Mouse (Mus musculus): ENCODE results near the gene Zdhhc4. TPM values are rescaled to one million over a fixed set of nuclear protein-coding genes. Genes with fewer than 3 reads are reported as not detected.

Gene Zdhhc4
- polyA plus RNA-seq, 1 experiment = 4.9 TPM

DNA sequence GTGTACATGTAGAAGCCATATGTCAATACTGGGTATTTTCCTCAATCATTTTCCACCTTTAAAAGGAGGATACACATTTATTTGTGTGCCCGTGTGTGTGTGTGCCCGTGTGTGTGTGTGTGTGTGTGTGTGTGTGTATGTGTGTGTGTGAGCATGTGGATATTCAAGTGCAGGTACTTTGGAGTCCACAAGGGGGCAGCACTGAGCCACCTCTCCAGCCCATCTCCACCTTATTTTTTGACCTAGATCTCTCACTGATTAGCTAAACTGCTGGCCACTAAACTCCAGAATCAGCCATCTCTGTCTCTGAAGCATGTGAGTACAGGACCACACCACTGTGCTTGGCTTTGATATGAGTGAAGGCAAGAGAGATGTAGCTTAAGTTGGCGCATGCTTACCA is 34.2 kb downstream of the Zdhhc4 start:
- Histone ChIP-seq H3K4me1 (ENCODE audit: control insufficient read depth) (no peaks in the 10 kb centered on the region; the same call in 1 of the 2 replicates), H3K9me3 (ENCODE audit: control insufficient read depth, low read length) (peaks cover 10% of the 10 kb centered on the region), H3K27me3 (ENCODE audit: control insufficient read depth) (peaks cover 51% of the 10 kb centered on the region), H3K36me3 (ENCODE audit: control insufficient read depth) (peaks cover 12% of the 10 kb centered on the region), H3K4me3 (replicated peaks) (no peak overlapping the region)
- TF ChIP-seq TAL1 (IDR thresholded peaks at IDR 0.05; ENCODE audit: low read length) = no peak
- TF ChIP-seq GATA1 (IDR thresholded peaks at IDR 0.05; ENCODE audit: low read length) = no peak

GRCm38 (mm10) chr5:143293404-143293803 is 35.7 kb downstream of the Zdhhc4 start, which contains the start of gene Zfp853:
TSS of gene Zfp853 (minus strand) at chr5:143293623.
- Histone ChIP-seq H3K4me1 (ENCODE audit: control insufficient read depth) (no peaks in the 10 kb centered on the region; the same call in 1 of the 2 replicates), H3K9me3 (ENCODE audit: control insufficient read depth, low read length) (peaks cover 16% of the 10 kb centered on the region), H3K4me3 (replicated peaks) (no peak within 1 kb of the TSS), H3K27me3 (ENCODE audit: control insufficient read depth) (peaks cover 66% of the 10 kb centered on the region), H3K36me3 (ENCODE audit: control insufficient read depth) (no peaks in the 10 kb centered on the region; the same call in 1 of the 2 replicates)
- TF ChIP-seq TAL1 (IDR thresholded peaks at IDR 0.05; ENCODE audit: low read length) (no peak), GATA1 (IDR thresholded peaks at IDR 0.05; ENCODE audit: low read length) (no peak)

GRCm38 (mm10) chr5:143292879-143293278 is 36.2 kb downstream of the Zdhhc4 start:
- no peak overlapping the region for H3K4me3 ChIP-seq (replicated peaks)
- H3K27me3 ChIP-seq (ENCODE audit: control insufficient read depth) = peaks cover 71% of the 10 kb centered on the region
- H3K4me1 ChIP-seq (ENCODE audit: control insufficient read depth) = peaks cover 1% of the 10 kb centered on the region; the same call in 1 of the 2 replicates
- H3K36me3 ChIP-seq (ENCODE audit: control insufficient read depth) = no peaks in the 10 kb centered on the region; the same call in 1 of the 2 replicates
- H3K9me3 ChIP-seq (ENCODE audit: control insufficient read depth, low read length) = peaks cover 20% of the 10 kb centered on the region
- TF ChIP-seq TAL1 (IDR thresholded peaks at IDR 0.05; ENCODE audit: low read length) = no peak
- TF ChIP-seq GATA1 (IDR thresholded peaks at IDR 0.05; ENCODE audit: low read length) = no peak

DNA sequence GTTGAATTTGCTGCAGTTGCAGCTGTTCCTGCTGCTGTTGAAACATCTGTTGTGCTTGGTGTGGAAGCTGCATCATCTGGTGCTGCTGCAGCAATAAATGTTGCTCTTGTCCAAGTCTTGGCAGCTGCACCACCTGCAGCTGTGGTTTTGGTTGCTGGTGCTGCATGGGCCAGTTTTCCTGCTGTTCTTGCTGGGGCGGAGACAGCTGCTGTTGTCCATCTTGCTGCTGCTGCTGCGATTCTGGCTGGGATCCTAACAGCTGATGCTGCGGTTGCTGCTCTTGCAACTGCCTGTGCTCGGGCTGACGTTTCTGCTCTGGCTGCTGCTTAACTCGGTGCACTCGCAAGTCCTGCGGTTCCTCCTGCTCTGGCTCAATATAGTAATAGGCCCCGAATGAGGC is 39.8 kb downstream of the Zdhhc4 start:
- Histone ChIP-seq H3K36me3 (ENCODE audit: control insufficient read depth) (no peaks in the 10 kb centered on the region), H3K27me3 (ENCODE audit: control insufficient read depth) (peaks cover 91% of the 10 kb centered on the region), H3K4me1 (ENCODE audit: control insufficient read depth) (peaks cover 3% of the 10 kb centered on the region; the same call in 1 of the 2 replicates), H3K4me3 (replicated peaks) (no peak overlapping the region), H3K9me3 (ENCODE audit: control insufficient read depth, low read length) (peaks cover 15% of the 10 kb centered on the region)
- TF ChIP-seq GATA1 (IDR thresholded peaks at IDR 0.05; ENCODE audit: low read length) (no peak), TAL1 (IDR thresholded peaks at IDR 0.05; ENCODE audit: low read length) (no peak)

GRCm38 (mm10) chr5:143288378-143288911 is 40.6 kb downstream of the Zdhhc4 start:
- Histone ChIP-seq H3K9me3 (ENCODE audit: control insufficient read depth, low read length) (peaks cover 14% of the 10 kb centered on the region), H3K4me3 (replicated peaks) (no peak overlapping the region), H3K27me3 (ENCODE audit: control insufficient read depth) (peaks cover 86% of the 10 kb centered on the region), H3K36me3 (ENCODE audit: control insufficient read depth) (no peaks in the 10 kb centered on the region), H3K4me1 (ENCODE audit: control insufficient read depth) (peaks cover 3% of the 10 kb centered on the region; the same call in 1 of the 2 replicates)
- TF ChIP-seq TAL1 (IDR thresholded peaks at IDR 0.05; ENCODE audit: low read length) (no peak), GATA1 (IDR thresholded peaks at IDR 0.05; ENCODE audit: low read length) (no peak)

- peaks cover 3% of the 10 kb centered on the region; the same call in 1 of the 2 replicates for H3K4me1 ChIP-seq (ENCODE audit: control insufficient read depth)
- peaks cover 82% of the 10 kb centered on the region for H3K27me3 ChIP-seq (ENCODE audit: control insufficient read depth)
- H3K36me3 ChIP-seq (ENCODE audit: control insufficient read depth) = no peaks in the 10 kb centered on the region
- H3K4me3 ChIP-seq (replicated peaks) = peak overlapping the region; percentile 17
- H3K9me3 ChIP-seq (ENCODE audit: control insufficient read depth, low read length) = peaks cover 14% of the 10 kb centered on the region
- no peak for TF ChIP-seq GATA1 (IDR thresholded peaks at IDR 0.05; ENCODE audit: low read length)
- no peak for TF ChIP-seq TAL1 (IDR thresholded peaks at IDR 0.05; ENCODE audit: low read length)
Observed at GRCm38 (mm10) chr5:143287774-143288328, 41.2 kb downstream of the Zdhhc4 start.

DNA sequence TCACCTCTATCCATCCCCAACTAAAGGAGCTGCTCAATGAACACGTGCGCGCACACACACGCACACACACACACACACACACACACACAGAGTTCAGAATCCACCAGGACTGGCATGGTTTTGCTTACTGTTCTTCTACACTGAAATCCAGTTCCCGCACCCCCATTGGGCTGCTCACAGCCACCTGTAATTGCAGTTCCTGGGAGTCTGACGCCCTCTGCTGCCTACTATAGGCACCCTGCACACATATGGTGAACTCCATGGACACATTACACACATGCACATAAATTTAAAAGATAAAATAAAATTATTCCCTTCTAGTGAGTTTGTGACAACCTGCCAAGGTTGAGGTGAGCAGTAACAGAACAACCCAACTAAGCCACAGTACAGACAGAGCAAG is 44.3 kb downstream of the Zdhhc4 start:
- no peak overlapping the region for H3K4me3 ChIP-seq (replicated peaks)
- TF ChIP-seq TAL1 (IDR thresholded peaks at IDR 0.05; ENCODE audit: low read length) = no peak
- TF ChIP-seq GATA1 (IDR thresholded peaks at IDR 0.05; ENCODE audit: low read length) = no peak
- peaks cover 14% of the 10 kb centered on the region for H3K9me3 ChIP-seq (ENCODE audit: control insufficient read depth, low read length)
- H3K36me3 ChIP-seq (ENCODE audit: control insufficient read depth) = no peaks in the 10 kb centered on the region
- H3K27me3 ChIP-seq (ENCODE audit: control insufficient read depth) = peaks cover 61% of the 10 kb centered on the region
- H3K4me1 ChIP-seq (ENCODE audit: control insufficient read depth) = peaks cover 3% of the 10 kb centered on the region; the same call in 1 of the 2 replicates

GRCm38 (mm10) chr5:143279247-143279646 is 49.8 kb downstream of the Zdhhc4 start:
- TF ChIP-seq GATA1 (IDR thresholded peaks at IDR 0.05; ENCODE audit: low read length) = no peak
- no peak for TF ChIP-seq TAL1 (IDR thresholded peaks at IDR 0.05; ENCODE audit: low read length)
- H3K4me1 ChIP-seq (ENCODE audit: control insufficient read depth) = no peaks in the 10 kb centered on the region
- H3K27me3 ChIP-seq (ENCODE audit: control insufficient read depth) = peaks cover 30% of the 10 kb centered on the region
- H3K36me3 ChIP-seq (ENCODE audit: control insufficient read depth) = no peaks in the 10 kb centered on the region
- no peak overlapping the region for H3K4me3 ChIP-seq (replicated peaks)
- no peaks in the 10 kb centered on the region for H3K9me3 ChIP-seq (ENCODE audit: control insufficient read depth, low read length)

- Histone ChIP-seq H3K4me3 (replicated peaks) (no peak overlapping the region), H3K9me3 (ENCODE audit: control insufficient read depth, low read length) (no peaks in the 10 kb centered on the region), H3K27me3 (ENCODE audit: control insufficient read depth) (peaks cover 26% of the 10 kb centered on the region), H3K4me1 (ENCODE audit: control insufficient read depth) (no peaks in the 10 kb centered on the region; the same call in 1 of the 2 replicates), H3K36me3 (ENCODE audit: control insufficient read depth) (no peaks in the 10 kb centered on the region)
- TF ChIP-seq TAL1 (IDR thresholded peaks at IDR 0.05; ENCODE audit: low read length) (no peak), GATA1 (IDR thresholded peaks at IDR 0.05; ENCODE audit: low read length) (no peak)
Observed at GRCm38 (mm10) chr5:143275761-143276160, 53.3 kb downstream of the Zdhhc4 start.
